Mouse (Mus musculus) heart, postnatal 36 days (tissue): ENCODE results near the gene Slc4a7. TPM values are rescaled to one million over a fixed set of nuclear protein-coding genes. Genes with fewer than 3 reads are reported as not detected.
A peak's percentile ranks its signal among the peaks of the same experiment; 100 is the strongest.

ENCODE experiments used
- DNase-seq, 2 experiments: peaks; one replicate each; pipeline ENCODE4 v3.0.0; 2021 to 2022
- intact Hi-C: fragments of 180-260 bp; cut with DNase I; formaldehyde crosslinking; loops from one replicate; pipeline ENCODE4 v1.15.1; 2025
- total RNA-seq, 2 experiments: library from RNA; stranded (reverse); gene quantifications; 2 replicates each; pipeline ENCODE4 v1.2.3; 2021

Slc4a7 gene
- total RNA-seq: 10 to 100 TPM; 13.7 to 14.0 TPM

DNA sequence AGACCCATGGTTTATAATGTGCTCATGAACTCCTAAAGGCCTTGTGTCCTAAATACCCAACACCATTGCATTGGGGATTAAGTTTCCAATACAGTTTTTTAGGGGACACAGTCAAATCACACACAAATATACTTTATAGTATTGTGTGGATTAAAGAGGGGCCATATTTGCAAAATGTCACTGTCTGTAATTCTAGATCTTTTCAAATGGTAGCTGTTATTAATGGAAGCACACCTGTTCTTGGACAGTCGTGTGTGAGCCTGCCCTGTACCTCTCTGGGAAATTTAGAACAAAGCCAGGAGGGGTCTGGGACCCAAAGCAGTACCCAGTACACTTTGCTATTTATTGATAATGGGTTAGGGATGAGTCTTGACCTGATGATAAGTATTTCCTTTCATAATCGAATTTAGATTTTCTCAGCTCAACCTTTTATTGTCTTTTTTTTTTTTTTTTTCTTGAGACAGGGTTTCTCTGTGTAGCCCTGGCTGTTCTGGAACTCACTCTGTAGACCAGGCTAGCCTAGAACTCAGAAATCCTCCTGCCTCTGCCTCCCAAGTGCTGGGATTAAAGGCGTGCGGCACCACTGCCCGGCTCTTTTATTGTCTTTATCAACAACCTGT lies at the start of gene Slc4a7:
Gene Slc4a7, plus strand, starts transcription at position 570 of the 620 bp plus-strand sequence.
- intact Hi-C loops: loop anchor here (2.0 to 10.0 kb wide), 4 partner anchors 69 to 355 kb away; partner anchors contain the start of gene Il3ra
- no peak for DNase-seq

DNA sequence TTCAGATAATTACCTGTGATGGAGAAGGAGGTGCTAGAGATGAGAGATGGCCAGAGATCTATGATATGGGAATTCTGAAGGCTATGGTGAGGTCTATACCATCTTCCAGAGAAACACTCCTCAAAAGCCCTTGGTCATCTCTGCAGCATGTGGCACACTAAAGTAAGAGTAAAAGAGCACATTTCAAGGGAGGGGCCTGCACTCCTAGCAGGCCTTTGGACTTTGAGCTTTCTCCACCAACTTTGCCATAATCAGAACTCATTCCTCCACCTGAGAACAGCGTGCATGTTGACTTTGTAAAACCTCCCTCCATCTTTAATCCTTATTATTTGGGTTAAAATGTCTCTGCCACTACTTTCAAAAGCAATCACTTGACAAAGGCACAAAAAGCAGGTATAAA lies 31.5 kb upstream of the Slc4a7 start:
- intact Hi-C loops: no loop called here

DNA sequence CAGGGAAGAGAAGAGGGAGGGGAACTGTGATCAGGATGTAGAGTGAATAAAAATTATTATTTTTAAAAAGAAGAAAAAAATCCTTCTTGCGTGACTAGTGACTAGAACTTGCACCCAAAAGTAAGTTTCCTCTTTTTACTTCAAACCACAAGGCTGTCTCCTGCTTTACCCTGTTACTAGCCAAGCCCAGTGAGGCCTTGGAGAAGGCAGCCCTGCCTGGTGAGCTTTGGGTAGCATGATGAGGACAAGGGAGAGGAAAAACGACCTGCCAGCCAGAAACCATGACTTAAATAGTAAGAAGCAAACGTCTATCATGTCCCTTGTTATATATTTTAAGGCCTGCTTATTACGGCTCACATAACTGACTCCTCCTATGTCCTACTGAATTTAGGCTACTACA lies 20.5 kb upstream of the Slc4a7 start:
- DNase-seq: no peak
- intact Hi-C loops: no loop called here

More for the DNA sequence above, 31.5 kb upstream of the Slc4a7 start:
- DNase-seq: no peak

DNA sequence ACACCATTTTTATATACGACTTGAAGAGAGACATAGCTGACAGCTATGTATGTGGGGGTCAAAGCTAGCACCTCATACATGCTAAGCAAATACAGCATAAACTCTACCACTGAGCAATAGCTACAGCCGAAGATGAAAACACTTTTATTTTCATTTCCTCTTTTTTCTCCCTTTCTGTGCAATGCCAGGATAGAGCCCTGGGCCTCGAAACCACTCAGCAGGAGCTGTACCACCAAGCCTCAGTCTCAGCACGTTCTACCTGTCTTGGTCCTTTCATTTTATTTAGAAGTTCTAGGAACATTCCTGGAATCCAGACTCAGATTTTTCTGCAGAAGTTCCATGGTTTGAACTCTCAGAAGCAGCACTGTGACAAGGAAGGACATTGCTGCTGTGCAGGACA lies 17.3 kb upstream of the Slc4a7 start:
- intact Hi-C loops: no loop called here
- DNase-seq: no peak

DNA sequence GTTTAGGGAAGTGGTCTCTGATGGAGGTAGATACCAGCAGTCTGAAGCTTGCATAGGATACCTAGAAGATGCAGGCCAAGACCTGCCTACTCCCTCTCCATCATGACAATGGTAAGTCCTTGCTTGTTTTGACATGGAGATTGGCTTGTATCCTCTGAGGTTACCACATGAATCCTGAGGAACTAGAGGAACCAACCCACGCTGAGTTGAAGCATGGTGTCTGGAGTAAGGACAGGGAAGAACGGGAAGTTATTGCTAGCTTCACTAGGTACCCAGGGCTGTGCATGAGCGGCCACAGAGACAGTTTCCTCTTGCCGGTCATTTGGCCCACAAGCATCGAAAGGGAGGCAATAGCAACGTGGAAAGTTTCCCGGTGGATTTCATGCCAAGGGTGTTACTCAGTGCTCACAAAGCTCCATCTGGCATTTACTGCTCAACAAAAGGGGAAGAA lies 16.0 kb upstream of the Slc4a7 start:
- intact Hi-C loops: no loop called here
- DNase-seq: peak in 1 of 2 experiments; percentile 15

DNA sequence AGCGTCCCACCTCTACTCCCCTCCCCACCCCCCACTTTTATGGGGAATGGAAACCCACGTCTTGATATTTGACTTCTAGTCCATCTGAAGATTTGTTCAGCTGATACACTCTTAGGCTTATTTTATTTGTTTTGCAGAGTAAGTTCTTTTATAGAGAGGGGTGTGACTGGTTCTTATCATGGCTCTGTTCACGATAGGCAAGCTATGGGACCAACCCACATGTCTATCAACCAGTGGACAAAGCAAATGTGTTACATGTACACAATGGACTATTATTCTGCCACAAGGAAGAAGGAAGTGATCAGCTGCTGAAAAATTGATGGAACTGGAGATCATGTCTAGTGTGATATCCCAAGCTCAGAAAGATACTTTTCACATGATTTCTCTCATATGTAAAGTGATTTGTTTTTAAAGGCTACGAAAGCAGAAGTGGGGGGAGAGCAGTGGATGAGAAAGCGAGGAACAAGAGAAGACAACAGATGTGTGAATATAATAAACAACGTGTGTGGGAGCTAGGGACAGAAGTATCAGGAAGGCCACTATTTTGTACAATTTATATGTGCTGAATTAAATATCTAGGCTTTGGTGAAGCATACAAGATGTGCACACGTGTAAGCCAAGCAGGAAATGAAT lies 14.7 kb upstream of the Slc4a7 start:
- intact Hi-C loops: no loop called here
- DNase-seq: no peak

DNA sequence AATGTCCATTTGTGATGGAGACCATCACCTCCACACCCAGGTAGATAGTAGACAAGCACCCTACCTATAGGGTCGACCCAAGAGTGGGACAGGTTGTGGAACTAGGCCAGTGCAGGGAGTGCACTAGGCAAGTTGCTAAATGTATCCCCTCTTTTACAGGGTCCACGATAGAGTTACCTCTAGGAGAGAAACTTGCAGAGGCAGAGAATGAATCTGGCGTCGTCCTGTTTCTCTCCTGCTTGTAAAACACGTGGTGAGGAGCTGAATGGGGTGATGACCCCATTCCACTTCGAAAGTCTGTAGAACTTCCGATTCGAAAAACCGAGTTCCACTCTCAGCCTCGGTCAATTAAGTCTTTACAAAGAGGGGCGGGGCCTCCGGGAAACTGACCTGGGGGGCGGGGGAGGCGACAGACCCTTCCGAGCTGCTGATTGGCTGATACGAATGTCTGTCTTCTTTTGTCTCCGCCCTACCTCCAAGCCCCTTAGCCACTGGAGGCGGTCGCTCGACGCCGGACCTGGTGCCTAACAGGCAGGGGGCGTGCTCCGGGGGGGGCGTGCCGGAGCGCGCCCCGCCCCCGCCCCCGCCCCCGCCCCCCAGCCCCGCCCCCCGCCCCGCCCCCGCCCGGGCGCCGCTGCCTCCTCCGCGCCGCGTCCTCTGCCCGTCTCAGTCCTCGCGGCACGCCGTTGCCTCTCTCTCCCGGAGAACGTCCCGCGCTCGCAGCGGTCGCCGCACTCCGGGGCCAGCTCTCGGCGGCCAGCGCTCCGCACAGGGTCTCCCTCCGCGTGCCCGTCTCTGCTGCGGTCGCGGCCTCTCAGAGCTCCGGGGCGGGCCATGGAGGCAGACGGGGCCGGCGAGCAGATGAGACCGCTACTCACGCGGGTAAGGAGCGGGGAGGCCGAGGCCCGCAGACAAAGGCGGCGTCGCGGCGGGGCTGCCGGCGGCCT lies 593 bp downstream of the Slc4a7 start:
- DNase-seq: peak; percentile 90 to 92
- intact Hi-C loops: loop anchor here (2.0 to 10.0 kb wide), 4 partner anchors 70 to 355 kb away; partner anchors contain the start of gene Il3ra

DNA sequence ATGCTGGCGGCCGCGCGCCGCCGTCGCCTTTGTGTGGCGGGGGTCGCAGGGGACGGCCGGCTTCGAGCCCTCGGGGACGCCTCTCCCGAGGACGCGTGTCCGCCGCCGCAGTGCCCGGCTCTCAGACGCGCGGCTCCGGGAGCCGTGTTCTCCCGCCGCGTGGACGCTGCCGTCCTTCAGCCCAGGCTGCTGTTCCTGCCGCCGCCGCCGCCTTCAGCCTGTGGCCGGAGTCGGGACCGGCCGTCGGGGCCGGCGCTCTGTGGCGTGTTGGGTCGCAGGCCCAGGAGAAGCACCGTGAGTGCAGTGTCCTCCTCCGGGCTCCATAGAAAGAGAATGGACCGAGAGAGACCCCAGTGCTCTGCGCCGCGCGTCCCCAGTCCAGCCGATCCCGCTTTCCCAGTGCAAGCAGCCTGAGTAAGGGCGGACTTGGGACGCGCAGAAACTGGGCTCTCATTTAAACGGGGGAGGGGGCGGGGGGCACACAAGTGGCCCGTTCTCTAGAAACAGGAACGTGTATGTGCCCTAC lies 1.3 kb downstream of the Slc4a7 start:
- intact Hi-C loops: loop anchor here (2.0 to 10.0 kb wide), 4 partner anchors 71 to 356 kb away; partner anchors contain the start of gene Il3ra
- DNase-seq: peak; percentile 43 to 75

DNA sequence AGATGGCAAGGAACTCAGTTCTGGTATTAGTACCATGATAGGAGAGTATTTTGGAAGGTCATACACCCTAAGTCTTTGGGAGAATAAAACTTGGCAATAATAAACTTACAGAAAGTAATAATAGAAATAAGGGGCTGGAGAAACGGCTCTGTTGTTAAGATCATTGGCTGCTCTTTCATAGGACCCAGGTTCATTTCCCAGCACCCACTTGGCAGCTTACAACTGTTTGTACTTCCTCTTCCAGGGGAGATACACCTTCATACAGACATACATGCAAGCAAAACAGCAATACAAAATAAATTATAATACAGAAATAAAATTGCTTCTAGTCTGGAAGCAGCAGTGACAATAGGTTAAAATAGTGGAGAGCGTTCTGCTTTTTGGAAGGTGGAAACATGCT lies 2.6 kb downstream of the Slc4a7 start:
- intact Hi-C loops: loop anchor here (5.0 to 10.0 kb wide), 3 partner anchors 130 to 357 kb away; partner anchors contain the start of gene Il3ra
- DNase-seq: no peak

DNA sequence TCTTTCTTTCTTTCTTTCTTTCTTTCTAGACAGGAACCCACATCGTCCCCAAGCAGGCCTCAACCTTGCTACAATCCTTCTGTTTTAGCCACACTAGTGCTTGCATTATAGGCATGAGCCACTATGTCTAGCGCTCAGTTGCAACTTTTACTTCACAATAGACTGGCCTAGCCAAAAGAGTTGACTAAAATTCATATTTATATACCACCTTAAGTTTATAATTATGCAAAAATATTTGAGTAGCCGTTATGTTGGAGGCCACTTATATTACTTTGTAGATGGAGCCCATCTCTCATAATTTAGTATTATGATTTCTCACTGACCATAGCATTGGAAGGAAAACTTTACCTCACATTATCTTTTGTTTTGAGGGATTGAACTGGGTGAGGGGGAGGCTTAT lies 3.0 kb downstream of the Slc4a7 start:
- no peak for DNase-seq
- intact Hi-C loops: loop anchor here (10.0 kb wide), 1 partner anchor 130 kb away; no protein-coding TSS in a partner anchor

DNA sequence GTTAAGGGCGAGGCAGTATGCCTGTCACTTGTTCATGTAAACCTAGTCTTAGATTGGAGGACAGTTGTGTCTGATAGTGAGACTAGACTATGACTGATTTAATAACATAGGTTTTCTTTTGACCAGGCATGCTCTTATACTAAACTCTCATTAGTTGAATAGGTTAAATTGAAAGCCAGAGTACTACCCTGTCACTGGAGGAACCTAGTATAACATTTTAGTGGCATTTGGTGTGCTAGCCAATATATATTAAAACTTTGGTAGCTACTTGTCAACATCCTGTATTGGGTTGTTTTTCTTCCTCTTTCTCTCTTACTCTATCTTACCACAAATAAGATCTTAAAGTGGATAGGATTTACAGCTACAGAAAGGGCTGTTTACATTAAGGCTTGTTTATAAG lies 4.3 kb downstream of the Slc4a7 start:
- no peak for DNase-seq
- intact Hi-C loops: loop anchor here (10.0 kb wide), 1 partner anchor 128 kb away; no protein-coding TSS in a partner anchor

DNA sequence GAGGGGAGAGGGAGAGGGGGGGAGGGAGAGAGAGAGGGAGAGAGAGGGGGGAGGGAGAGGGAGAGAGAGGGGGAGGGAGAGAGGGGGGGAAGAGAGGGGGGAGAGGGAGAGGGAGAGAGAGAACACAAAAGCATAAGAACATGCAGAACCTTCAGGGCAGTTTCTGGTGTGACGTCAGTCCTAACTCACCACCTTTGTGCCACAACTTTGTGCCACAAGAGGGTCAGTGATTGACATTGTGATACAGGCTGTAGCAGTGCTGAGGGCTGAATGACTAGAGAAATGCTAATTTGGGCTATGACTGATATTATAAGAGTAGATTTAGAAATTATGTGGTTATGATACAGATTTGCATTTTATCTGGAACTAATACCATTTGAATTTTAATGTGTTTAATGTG lies 5.0 kb downstream of the Slc4a7 start:
- intact Hi-C loops: loop anchor here (10.0 kb wide), 1 partner anchor 128 kb away; no protein-coding TSS in a partner anchor

DNA sequence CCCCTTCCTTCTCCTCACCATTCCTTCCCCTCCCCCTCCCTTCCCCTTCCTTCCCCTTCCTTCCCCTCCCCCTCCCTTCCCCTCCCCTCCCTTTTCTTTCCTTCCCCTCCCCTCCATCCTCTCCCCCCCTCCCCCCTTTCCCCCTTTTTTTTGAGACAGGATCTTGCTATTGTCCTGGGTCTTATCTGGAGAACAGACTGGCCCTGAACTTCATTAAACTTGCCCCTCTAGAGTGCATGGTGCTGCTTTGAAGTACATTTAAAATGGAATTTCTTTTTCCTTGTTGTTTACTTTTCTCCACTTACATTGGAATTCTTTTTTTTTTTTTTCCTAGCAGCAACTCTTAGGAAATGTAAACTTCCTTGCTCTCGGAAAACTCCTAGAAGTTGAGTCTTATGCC lies 6.9 kb downstream of the Slc4a7 start:
- no peak for DNase-seq
- intact Hi-C loops: loop anchor here (10.0 kb wide), 1 partner anchor 126 kb away; no protein-coding TSS in a partner anchor

More for the DNA sequence above, 5.0 kb downstream of the Slc4a7 start:
- no peak for DNase-seq

DNA sequence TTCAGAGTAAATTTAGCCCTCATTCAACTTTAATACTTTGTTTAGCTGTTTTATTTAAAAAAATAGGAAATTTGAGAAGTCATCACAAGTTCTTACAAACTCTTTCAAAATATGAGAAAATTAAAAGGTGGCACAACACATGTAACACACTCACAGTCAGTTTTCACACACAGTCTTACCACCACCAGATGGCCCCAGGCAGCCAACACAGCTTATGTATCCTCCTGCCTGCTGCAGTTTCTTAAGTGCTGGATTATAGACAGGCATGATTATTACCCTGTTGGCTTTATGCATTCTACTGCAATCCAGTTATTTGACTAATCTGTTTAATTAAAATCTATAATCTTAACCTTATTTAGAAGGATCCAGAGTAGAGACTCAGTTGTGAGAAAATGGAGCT lies 12.1 kb downstream of the Slc4a7 start:
- intact Hi-C loops: no loop called here
- DNase-seq: no peak

DNA sequence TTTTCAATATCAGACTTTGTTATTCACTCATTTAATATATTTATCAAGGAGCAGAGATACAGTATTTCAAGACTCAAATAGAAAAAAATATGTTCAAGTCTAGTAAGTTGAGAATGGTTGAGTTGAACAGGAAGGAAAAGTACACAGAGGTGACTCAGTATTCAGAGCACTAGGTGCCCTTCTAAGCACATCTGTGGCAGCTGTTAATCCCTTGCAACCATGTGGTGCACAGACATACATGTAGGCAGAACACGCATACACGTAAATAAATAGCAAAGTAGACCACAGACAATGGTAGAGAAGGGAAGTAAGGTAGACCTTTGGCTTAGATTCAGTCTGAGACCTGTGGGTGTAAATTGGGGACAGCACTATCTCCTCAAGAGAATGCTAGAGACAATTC lies 13.7 kb downstream of the Slc4a7 start:
- intact Hi-C loops: no loop called here
- no peak for DNase-seq

DNA sequence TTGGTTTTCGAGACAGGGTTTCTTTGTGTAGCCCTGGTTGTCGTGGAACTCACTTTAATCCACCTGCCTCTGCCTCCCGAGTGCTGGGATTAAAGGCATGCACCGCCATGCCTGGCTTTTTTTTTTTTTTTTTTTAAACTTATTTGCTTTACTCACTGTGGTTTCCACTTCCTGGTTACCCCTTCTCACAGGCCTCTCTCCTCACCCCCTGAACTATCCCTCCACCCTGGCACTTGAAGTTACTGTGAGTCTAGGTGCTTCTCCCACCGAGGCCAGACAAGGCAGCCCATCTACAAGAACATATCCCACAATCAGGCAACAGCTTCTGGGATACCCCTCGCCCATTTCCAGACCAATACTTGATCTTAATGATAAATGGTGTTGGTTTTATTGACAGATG lies 14.8 kb downstream of the Slc4a7 start:
- DNase-seq: no peak
- intact Hi-C loops: no loop called here

DNA sequence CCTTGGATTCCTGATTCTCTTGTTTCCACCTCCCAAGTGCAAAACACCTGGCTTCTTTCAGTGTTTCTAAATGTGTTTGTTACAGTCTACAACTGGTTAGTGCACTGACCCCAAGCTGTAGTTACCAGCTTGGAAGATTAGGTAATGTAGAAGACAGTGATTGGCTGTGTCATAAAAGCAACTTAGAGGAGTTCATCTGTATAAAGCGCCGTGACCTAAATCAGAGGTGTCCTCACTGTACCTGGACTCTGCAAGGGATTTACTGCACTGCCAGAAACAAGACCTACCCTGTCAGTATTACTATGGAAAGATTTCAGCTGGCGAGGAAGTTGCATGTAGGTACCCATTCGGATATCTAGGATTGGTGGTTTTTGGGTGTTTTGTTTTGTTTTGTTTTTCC lies 16.5 kb downstream of the Slc4a7 start:
- DNase-seq: no peak
- intact Hi-C loops: no loop called here

DNA sequence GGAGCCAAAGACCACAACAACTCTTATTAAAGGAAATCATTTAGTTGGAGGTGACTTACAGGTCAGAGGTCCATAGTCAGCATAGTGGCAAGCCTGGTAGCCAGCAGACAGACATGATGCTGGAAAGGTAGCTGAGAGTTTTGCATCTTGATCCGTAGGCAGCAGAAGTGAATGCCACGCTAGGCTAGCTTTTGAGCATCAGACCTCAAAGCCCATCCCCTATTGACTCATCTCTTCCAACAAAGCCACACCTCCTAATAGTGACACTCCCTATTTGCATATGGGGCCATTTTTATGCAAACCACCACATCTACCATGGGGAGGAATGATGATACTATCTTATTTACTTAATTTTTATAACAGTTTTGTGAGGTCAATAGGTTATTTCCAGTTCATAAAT lies 79.1 kb downstream of the Slc4a7 start:
- no peak for DNase-seq
- intact Hi-C loops: no loop called here

DNA sequence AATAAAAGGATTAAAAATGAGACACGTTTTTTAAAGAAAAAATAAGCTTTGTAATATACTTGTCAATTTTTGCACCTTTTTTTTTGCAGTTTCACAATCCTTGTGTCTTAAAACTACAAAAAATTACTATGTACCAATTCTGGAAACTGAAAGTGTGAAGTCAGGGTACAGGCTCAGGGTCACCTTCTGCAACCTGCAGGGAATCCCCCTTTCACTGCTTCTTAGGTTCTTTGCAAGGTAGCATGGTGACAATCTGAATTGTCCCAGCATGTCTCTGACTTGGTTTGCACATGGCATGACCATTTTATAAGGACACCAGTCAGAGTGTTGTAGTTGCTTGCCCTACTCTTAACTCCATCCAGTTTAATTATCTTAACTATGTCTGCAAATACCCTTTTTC lies 82.1 kb downstream of the Slc4a7 start:
- no peak for DNase-seq
- intact Hi-C loops: no loop called here

DNA sequence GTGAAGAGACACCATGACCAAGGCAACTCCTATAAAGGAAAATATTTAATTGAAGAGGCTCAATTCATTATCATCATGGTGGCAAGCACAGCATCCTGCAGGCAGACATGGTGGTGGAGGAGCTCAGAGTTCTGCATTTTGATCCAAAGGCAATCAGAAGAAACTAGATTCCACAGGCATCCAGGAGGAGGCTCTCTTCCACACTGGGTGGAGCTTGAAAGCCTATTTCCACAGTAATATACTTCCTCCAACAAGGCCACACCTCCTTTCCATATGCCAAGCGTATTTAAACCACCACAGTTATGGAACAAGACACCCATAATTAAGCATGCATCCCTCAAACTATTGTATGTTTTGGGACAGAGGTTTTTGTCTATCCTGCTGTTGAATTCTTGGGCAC lies 84.9 kb downstream of the Slc4a7 start:
- DNase-seq: no peak
- intact Hi-C loops: no loop called here
